In genomic region chrX:139480022-139480894, GRCm38 (mm10) we compare ENCODE assay signal across 8 mouse cellular contexts. TPM values are rescaled to one million over a fixed set of nuclear protein-coding genes. Genes with fewer than 3 reads are reported as not detected.
A peak's percentile ranks its signal among the peaks of the same experiment; 100 is the strongest.
DNase-seq lines count a peak whose midpoint lies in the region; ATAC-seq and TF ChIP-seq lines count a peak whose summit lies in the region.

Gene D330045A20Rik, plus strand, starts transcription at chrX:139480367.

- H3K4me2 ChIP-seq in hindbrain, embryonic 14.5 days (replicated peaks) = peak within 1 kb of the TSS; percentile 55
- H3K4me2 ChIP-seq in liver, embryonic 12.5 days = peak within 1 kb of the TSS; percentile 66
- peak within 1 kb of the TSS; percentile 39 for H3K4me2 ChIP-seq in neural tube, embryonic 11.5 days (ENCODE audit: low read depth)

- no peaks in the 10 kb centered on the region for H3K27me3 ChIP-seq in cerebellum, adult 2 months (ENCODE audit: control insufficient read depth, insufficient read depth, low read length)
- H3K27me3 ChIP-seq in G1E (ENCODE audit: insufficient read depth, low read length) = no peaks in the 10 kb centered on the region
- peaks cover 6% of the 10 kb centered on the region for H3K27me3 ChIP-seq in hindbrain, embryonic 14.5 days (ENCODE audit: control insufficient read depth, insufficient read depth, low read length)
- 0 out of 2 replicates have a peak, but pooled peaks cover 10% of the 10 kb centered on the region for H3K27me3 ChIP-seq in liver, embryonic 12.5 days (replicated peaks)
- no peaks in the 10 kb centered on the region for H3K27me3 ChIP-seq in neural tube, embryonic 11.5 days (ENCODE audit: control insufficient read depth, insufficient read depth, low read length)

- no peaks in the 10 kb centered on the region for H3K4me1 ChIP-seq in cerebellum, adult 2 months (ENCODE audit: control insufficient read depth, insufficient read depth, low read length)
- H3K4me1 ChIP-seq in G1E (ENCODE audit: insufficient read depth, low read depth, low read length) = peaks cover 11% of the 10 kb centered on the region
- H3K4me1 ChIP-seq in embryonic fibroblast, embryonic 13.5 days (ENCODE audit: control insufficient read depth, insufficient read depth, low read length) = no peaks in the 10 kb centered on the region
- H3K4me1 ChIP-seq in hindbrain, embryonic 14.5 days (replicated peaks; ENCODE audit: control insufficient read depth, insufficient read depth, low read length) = no peaks in the 10 kb centered on the region
- peaks cover 9% of the 10 kb centered on the region; the same call in 1 of the 2 replicates for H3K4me1 ChIP-seq in liver, embryonic 12.5 days
- no peaks in the 10 kb centered on the region for H3K4me1 ChIP-seq in neural tube, embryonic 11.5 days (ENCODE audit: control insufficient read depth, insufficient read depth, low read length)

- TF ChIP-seq POLR2A in cerebellum, adult 2 months (IDR thresholded peaks at IDR 0.05; ENCODE audit: borderline replicate concordance, insufficient read depth, low read length) = no peak
- TF ChIP-seq POLR2A in embryonic fibroblast, embryonic 13.5 days (IDR thresholded peaks at IDR 0.05; ENCODE audit: low read depth, low read length) = no peak

- H3K4me3 ChIP-seq in cerebellum, adult 2 months (replicated peaks; ENCODE audit: insufficient read depth, low read depth, low read length) = peak within 1 kb of the TSS; percentile 68
- H3K4me3 ChIP-seq in G1E (ENCODE audit: low read depth, low read length) = peak within 1 kb of the TSS; percentile 70
- H3K4me3 ChIP-seq in embryonic fibroblast, embryonic 13.5 days (ENCODE audit: insufficient read depth, low read length) = peak within 1 kb of the TSS; percentile 40
- peak within 1 kb of the TSS; percentile 35 for H3K4me3 ChIP-seq in hindbrain, embryonic 14.5 days (replicated peaks; ENCODE audit: low read length)
- H3K4me3 ChIP-seq in liver, embryonic 12.5 days = peak within 1 kb of the TSS; percentile 39
- H3K4me3 ChIP-seq in neural tube, embryonic 11.5 days (ENCODE audit: low read depth, low read length) = peak within 1 kb of the TSS; percentile 28

- 8% methylated on average over 28 of the region's 28 CpGs for WGBS in cerebellum, adult 2 months
- whole genome bisulfite sequencing in hindbrain, embryonic 14.5 days = 21% methylated on average over 28 of the region's 28 CpGs
- 14% methylated on average over 28 of the region's 28 CpGs for WGBS in liver, embryonic 12.5 days (ENCODE audit: insufficient replicate concordance)
- 32% methylated on average over 28 of the region's 28 CpGs for WGBS in neural tube, embryonic 11.5 days

- TF ChIP-seq CTCF in cerebellum, adult 2 months (IDR thresholded peaks at IDR 0.05; ENCODE audit: borderline replicate concordance, insufficient read depth, low read depth, low read length) = no peak
- no peak for TF ChIP-seq CTCF in G1E (IDR thresholded peaks at IDR 0.05; ENCODE audit: low read depth, low read length)
- no peak for TF ChIP-seq CTCF in embryonic fibroblast, embryonic 13.5 days (IDR thresholded peaks at IDR 0.05; ENCODE audit: borderline replicate concordance, insufficient read depth, low read length)

- peak in 1 of 2 experiments; percentile 4 for DNase-seq in cerebellum, adult 2 months
- no peak for DNase-seq in cerebellum, adult 8-10 months
- DNase-seq in G1E (ENCODE audit: low spot score) = peak; percentile 5
- peak; percentile 43 for DNase-seq in hindbrain, embryonic 14.5 days (ENCODE audit: low spot score)
- peak; percentile 58 for DNase-seq in neural tube, embryonic 11.5 days (ENCODE audit: low spot score)
- no peak for DNase-seq in spleen, adult 12 weeks (ENCODE audit: low spot score)

- no peaks in the 10 kb centered on the region for H3K9me3 ChIP-seq in G1E (replicated peaks)
- no peaks in the 10 kb centered on the region for H3K9me3 ChIP-seq in hindbrain, embryonic 14.5 days (ENCODE audit: control insufficient read depth, low read length)
- no peaks in the 10 kb centered on the region for H3K9me3 ChIP-seq in liver, embryonic 12.5 days (replicated peaks)
- H3K9me3 ChIP-seq in neural tube, embryonic 11.5 days (ENCODE audit: control insufficient read depth, low read length) = no peaks in the 10 kb centered on the region

- ATAC-seq in G1E (ENCODE audit: extremely low read depth, insufficient number of reproducible peaks, low FRiP score, poor library complexity, severe bottlenecking) = peak; percentile 71
- peak; percentile 84 for ATAC-seq in hindbrain, embryonic 14.5 days (ENCODE audit: low FRiP score)
- peak; percentile 68 for ATAC-seq in liver, embryonic 12.5 days
- peak; percentile 79 for ATAC-seq in neural tube, embryonic 11.5 days (ENCODE audit: insufficient read depth, low FRiP score, low TSS enrichment)

- peak within 1 kb of the TSS; percentile 44; the same call in 1 of the 2 replicates for H3K9ac ChIP-seq in hindbrain, embryonic 14.5 days
- H3K9ac ChIP-seq in liver, embryonic 12.5 days = 0 out of 2 replicates have a peak within 1 kb of the TSS, but pooled peaks have one; percentile 35
- H3K9ac ChIP-seq in neural tube, embryonic 11.5 days (ENCODE audit: low read length) = peak within 1 kb of the TSS; percentile 32; the same call in 1 of the 2 replicates

- H3K36me3 ChIP-seq in G1E (replicated peaks) = no peaks in the 10 kb centered on the region
- H3K36me3 ChIP-seq in hindbrain, embryonic 14.5 days (replicated peaks; ENCODE audit: control insufficient read depth, insufficient read depth) = no peaks in the 10 kb centered on the region
- H3K36me3 ChIP-seq in liver, embryonic 12.5 days = no peaks in the 10 kb centered on the region
- no peaks in the 10 kb centered on the region for H3K36me3 ChIP-seq in neural tube, embryonic 11.5 days (ENCODE audit: control insufficient read depth, insufficient read depth, low read length)

- no peak within 1 kb of the TSS for H3K27ac ChIP-seq in cerebellum, adult 2 months (ENCODE audit: insufficient read depth, low read length)
- no peak within 1 kb of the TSS for H3K27ac ChIP-seq in embryonic fibroblast, embryonic 13.5 days (ENCODE audit: insufficient read depth, low read length)
- H3K27ac ChIP-seq in hindbrain, embryonic 14.5 days = no peak within 1 kb of the TSS
- no peak within 1 kb of the TSS for H3K27ac ChIP-seq in liver, embryonic 12.5 days
- H3K27ac ChIP-seq in neural tube, embryonic 11.5 days (ENCODE audit: low read depth, low read length) = no peak within 1 kb of the TSS

RNA-seq across cellular contexts. Expression of gene D330045A20Rik, which starts in this region (rescaled TPM):
- 0.05 TPM in 2 replicates for polyA plus RNA-seq in cerebellum, adult 2 months (2012; rRNA removed)
- total RNA-seq in G1E (2014; fragmentation: Nextera tagmentation) (28.3 and 29.1 TPM in 2 replicates), G1E (2017) (42.9 and 51.4 TPM in 2 replicates)
- polyA plus RNA-seq in G1E (2012) = 0.58 and 0.75 TPM in 2 replicates
- polyA plus RNA-seq in embryonic fibroblast, embryonic 13.5 days (2011; ENCODE audit: insufficient read length, low read depth, missing spikeins) = 0.95 and 1.1 TPM in 2 replicates
- polyA plus RNA-seq in hindbrain, embryonic 14.5 days (2014; fragmentation: Nextera tagmentation; extraction: Ambion mirVana) = 0.94 and 1.1 TPM in 2 replicates
- polyA plus RNA-seq in liver, embryonic 12.5 days (2016; fragmentation: Nextera tagmentation; extraction: Ambion mirVana) = 1.4 and 1.8 TPM in 2 replicates
- polyA plus RNA-seq in neural tube, embryonic 11.5 days (2014; fragmentation: Nextera tagmentation; extraction: Ambion mirVana) = 3.3 and 3.5 TPM in 2 replicates

Comparison
In these comparisons a context has a peak if more than half of its experiments do, and no peak if none do; other contexts are left out.
1. DNase-seq: peak in G1E (single experiment), hindbrain, embryonic 14.5 days (single experiment) and neural tube, embryonic 11.5 days (single experiment); none in cerebellum, adult 8-10 months (single experiment) and spleen, adult 12 weeks (single experiment).
2. Peak in every context shown above with its lines, with median percentiles within 50 percentile points of each other: H3K4me3 ChIP-seq, ATAC-seq, H3K4me2 ChIP-seq and H3K9ac ChIP-seq.